Mouse (Mus musculus) bone marrow macrophage, adult 2 months (primary cell): ENCODE measurements around the gene Tnni2.

Source experiments
- CTCF ChIP-seq: IDR thresholded peaks from 2 replicates; pipeline ENCODE4 v1.5.1; 2012; ENCODE audit warnings: low read depth, mild to moderate bottlenecking, low read length, moderate library complexity
- POLR2A ChIP-seq: IDR thresholded peaks from 2 replicates; pipeline ENCODE4 v1.6.1; 2012; ENCODE audit warnings: mild to moderate bottlenecking, low read depth, low read length, borderline replicate concordance

- TF ChIP-seq POLR2A (no peak), CTCF (no peak)
Observed at GRCm38 (mm10) chr7:142407935-142408334, 33.7 kb upstream of the Tnni2 start.
